Mouse (Mus musculus): Measurements from ENCODE around the gene Cir1.
A peak's percentile ranks its signal among the peaks of the same experiment; 100 is the strongest.

The Cir1 gene

DNA sequence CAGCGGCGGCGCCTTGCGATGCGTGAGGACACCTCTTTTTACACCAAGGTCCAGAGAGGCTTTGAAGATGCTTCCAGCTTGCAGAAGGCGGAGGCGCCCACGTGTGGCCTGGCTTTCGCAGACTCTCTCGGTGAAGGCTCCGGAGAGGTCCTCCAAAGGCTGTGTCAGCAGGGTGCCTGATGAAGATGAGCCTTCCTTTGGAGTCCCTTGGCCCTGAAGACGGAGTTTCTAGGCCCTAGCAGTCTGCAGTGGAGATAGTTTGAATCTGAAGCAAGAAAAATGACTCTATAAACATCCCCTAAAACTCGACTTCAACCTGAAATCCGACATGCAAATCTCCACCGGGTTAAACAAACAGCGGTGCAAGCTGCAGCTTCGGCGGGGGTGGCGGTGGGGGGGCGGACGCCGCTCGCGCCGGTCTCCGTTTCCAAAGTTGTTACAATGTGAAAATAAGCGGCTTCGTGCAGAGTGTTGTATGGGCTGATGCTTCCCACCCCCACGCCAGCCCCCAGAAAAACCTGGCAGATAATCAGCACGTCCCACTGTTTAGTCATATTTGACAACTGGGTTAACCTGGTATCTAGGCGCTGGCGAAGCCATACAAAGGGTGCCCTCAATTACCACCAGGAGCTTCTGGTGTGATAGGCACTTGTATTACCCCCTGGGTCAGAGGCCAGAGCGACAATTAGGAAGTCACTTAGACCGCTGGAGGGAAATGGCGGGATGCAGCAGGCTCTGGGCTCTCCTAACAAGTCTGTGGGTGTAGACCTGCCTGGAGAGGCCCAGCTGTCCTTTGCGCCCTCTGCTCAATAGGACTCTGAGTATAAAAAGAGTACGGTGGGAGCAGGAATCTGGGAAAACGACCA, 41.7 kb downstream of the Cir1 start:
- peak; percentile 25 for DNase-seq

- DNase-seq, result no peak
Measured at GRCm38 (mm10) chr2:73270071-73270592, 42.4 kb downstream of the Cir1 start.

GRCm38 (mm10) chr2:73269666-73270065, 42.8 kb downstream of the Cir1 start:
- no peak for DNase-seq

GRCm38 (mm10) chr2:73268836-73269395, 43.6 kb downstream of the Cir1 start:
- no peak for DNase-seq

- DNase-seq, result no peak
Measured at GRCm38 (mm10) chr2:73268281-73268680, 44.2 kb downstream of the Cir1 start.

GRCm38 (mm10) chr2:73267818-73268217, 44.7 kb downstream of the Cir1 start:
- DNase-seq, result no peak

GRCm38 (mm10) chr2:73267231-73267630, 45.3 kb downstream of the Cir1 start:
- no peak for DNase-seq

GRCm38 (mm10) chr2:73266623-73267022, 45.9 kb downstream of the Cir1 start:
- DNase-seq, result no peak

DNA sequence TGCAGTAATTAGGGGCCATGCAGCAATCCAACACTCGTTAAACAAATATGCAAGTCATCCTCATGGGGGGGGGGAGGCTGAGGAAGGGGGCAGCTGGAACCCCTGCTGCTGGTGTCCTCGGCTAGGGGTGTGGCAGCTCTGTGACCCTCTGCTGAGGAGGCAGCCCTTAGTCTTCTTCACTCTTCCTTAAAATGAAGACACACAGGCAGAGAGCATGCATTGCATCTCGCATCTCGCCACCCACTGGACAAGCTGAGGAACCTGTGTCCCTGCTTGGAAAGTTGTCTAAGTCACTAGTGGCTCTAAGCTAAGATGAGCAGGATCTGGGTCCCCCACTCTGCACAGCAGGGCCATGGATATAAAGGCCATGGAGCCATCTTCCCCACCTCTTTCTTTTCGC, 46.5 kb downstream of the Cir1 start:
- DNase-seq, result no peak

DNA sequence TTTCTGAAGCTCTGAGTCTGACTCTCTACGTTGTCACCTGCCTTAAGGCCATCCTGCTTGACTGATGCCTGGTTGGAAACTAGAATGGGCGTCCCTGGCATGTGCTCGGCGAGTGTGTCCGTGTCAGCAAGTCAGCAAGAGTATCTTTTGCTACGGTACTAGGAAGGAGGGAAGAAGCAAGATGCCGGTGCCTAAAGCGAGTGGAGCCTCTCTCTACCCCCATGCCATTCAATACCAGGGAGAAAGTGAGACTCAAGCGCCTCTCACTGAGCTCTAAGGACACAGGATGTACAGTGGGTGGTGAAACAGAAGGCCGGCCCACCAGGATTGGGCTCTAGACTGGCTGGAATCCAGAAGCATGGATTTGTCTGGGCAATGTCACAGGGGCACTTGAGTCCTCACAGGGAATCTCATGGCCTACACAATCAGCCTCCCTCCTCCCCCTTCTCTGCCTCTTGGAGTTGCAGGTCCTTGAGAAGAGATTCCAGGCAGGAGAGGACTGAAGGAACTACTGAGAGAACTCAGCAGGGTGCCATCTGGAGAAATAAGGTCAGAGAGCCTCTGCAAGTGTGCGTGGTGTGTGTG, 47.8 kb downstream of the Cir1 start:
- no peak for DNase-seq

- DNase-seq, result peak; percentile 57
Measured at GRCm38 (mm10) chr2:73263794-73264610, 48.5 kb downstream of the Cir1 start.

- DNase-seq, result peak; percentile 57
Measured at GRCm38 (mm10) chr2:73263172-73263765, 49.2 kb downstream of the Cir1 start.

DNA sequence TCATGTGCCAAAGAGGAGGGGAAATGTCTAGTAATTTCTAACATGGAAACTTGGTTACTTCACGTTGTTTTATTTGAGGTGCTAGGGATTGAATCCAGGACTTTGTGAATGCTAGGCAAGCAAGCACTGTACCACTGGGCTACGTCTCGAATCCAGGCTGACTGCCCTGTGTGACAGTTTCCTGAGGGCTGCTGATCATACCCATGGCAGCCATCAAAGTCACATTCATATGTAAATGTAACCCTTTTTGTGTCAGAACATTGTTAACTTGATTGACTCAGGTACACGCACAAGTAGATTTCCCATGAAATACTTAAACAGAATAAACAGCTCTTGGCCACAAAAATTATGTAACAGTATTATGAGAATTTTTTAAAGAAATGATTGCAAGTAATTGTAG, 63.8 kb downstream of the Cir1 start:
- no peak for DNase-seq

GRCm38 (mm10) chr2:73241299-73241698, 71.2 kb downstream of the Cir1 start:
- no peak for DNase-seq

All from lung, postnatal 10 days (tissue).